Mouse (Mus musculus): ENCODE data around the gene Krt17.

DNA sequence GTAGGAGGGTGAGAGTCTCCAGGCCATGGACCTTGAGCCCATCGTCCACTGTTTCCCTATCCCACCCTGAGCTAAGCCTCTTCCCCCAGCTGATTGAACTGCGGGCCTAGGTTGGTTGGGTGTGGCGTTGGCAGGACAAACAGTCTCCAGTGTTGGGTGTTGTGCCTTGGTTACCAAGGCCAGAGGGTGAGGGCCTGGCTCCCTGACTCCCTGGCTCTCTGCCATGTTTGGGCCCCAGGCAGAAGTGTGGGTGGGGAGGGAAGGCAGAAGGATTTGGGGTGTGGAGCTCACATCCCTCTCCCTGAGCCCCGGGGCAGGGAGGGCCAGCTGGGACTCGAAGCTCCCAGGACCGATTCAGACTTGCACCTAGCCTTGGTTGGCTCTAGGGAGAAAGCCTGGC, 28.1 kb upstream of the Krt17 start:
- TF ChIP-seq POLR2A (IDR thresholded peaks at IDR 0.05; ENCODE audit: insufficient read depth, low read depth, low read length) (no peak), EP300 (IDR thresholded peaks at IDR 0.05; ENCODE audit: insufficient read depth, low read depth, low read length) (no peak), CTCF (IDR thresholded peaks at IDR 0.05) (no peak)
